Mouse (Mus musculus): ENCODE measurements at regions not wholly inside any gene's neighbourhood (a gene's known extent, or its start where the extent isn't known, plus 50 kb on each side); places are given as distances from the start of the nearest gene placed in this dataset.

DNA sequence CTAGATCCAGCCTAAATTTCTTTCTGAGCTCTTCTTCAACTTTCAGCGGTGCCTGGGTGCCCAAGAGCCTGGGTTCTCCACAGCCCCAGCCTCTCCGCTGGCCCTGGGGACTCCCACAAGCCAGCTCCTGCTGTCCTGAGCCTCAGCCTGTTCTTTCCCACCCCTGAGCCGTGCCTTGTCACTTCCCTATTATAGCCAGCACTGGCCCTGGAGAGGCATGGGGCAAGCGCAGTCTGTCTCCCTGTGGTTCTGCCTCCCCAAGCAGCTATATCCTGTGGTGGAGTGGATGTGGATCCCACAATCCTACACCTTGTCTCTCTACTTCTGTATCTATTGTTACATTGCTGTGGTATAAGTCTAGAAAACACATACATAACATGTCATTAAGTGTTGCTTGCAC is 128.6 kb upstream of the Hgf start:
- Histone ChIP-seq H3K4me2 (ENCODE audit: low read depth, low read length) (no peak overlapping the region), H3K9me3 (ENCODE audit: control insufficient read depth, low read length) (no peaks in the 10 kb centered on the region), H3K9ac (ENCODE audit: low read length) (no peak overlapping the region), H3K27ac (ENCODE audit: low read length) (no peak overlapping the region), H3K27me3 (ENCODE audit: control insufficient read depth, insufficient read depth, low read depth, low read length) (no peaks in the 10 kb centered on the region), H3K4me3 (ENCODE audit: low read length) (no peak overlapping the region), H3K36me3 (ENCODE audit: control insufficient read depth, insufficient read depth, low read length) (no peaks in the 10 kb centered on the region), H3K4me1 (replicated peaks; ENCODE audit: control insufficient read depth, insufficient read depth, low read length) (no peaks in the 10 kb centered on the region)
- 75% methylated on average over 4 of the region's 4 CpGs for WGBS
- ATAC-seq (ENCODE audit: low read depth) = no peak

DNA sequence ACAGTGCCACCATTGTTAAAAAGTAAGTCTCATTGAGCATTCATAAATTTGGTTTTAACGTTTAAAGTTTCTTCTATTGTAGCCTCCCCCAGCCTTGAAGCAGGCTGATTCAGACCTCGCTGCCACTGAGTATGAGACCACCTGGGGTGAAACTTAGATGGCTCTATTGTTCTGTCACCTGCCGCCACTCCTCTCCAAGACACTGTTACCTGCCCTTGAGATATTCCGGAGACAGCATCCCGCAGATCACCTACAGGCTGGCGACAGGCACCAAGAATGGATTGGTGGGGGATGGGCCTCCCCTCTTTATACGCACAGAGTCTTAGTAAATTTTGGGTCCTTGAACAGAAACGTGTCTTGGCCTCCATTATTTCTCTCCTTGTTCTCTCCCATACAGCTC is 128.0 kb upstream of the Hgf start:
- Histone ChIP-seq H3K36me3 (ENCODE audit: control insufficient read depth, insufficient read depth, low read length) (no peaks in the 10 kb centered on the region), H3K27ac (ENCODE audit: low read length) (no peak overlapping the region), H3K27me3 (ENCODE audit: control insufficient read depth, insufficient read depth, low read depth, low read length) (no peaks in the 10 kb centered on the region), H3K9me3 (ENCODE audit: control insufficient read depth, low read length) (no peaks in the 10 kb centered on the region), H3K4me3 (ENCODE audit: low read length) (no peak overlapping the region), H3K9ac (ENCODE audit: low read length) (no peak overlapping the region), H3K4me1 (replicated peaks; ENCODE audit: control insufficient read depth, insufficient read depth, low read length) (no peaks in the 10 kb centered on the region), H3K4me2 (ENCODE audit: low read depth, low read length) (no peak overlapping the region)
- ATAC-seq (ENCODE audit: low read depth) = no peak
- 57% methylated on average over 8 of the region's 8 CpGs for WGBS

DNA sequence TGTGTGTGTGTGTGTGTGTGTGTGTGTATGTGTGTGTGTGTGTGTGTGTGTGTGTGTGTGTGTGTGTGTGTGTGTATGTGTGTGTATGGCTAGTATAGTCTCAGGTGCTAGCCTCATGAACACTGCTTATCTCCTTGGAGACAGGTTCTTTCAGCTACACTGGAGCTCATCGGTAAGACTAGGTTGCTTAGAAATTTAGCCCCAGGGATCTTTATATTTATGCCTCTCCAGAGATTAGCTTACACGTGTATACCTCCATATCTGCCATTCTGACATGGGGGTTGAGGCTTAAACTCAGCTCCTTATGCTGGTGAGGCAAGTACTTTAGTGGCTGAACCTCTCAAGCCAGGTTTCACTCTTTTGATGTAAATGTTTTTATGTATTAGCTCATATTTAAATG is 127.0 kb upstream of the Hgf start:
- no peak for ATAC-seq (ENCODE audit: low read depth)
- H3K4me3 ChIP-seq (ENCODE audit: low read length) = no peak overlapping the region
- no peak overlapping the region for H3K27ac ChIP-seq (ENCODE audit: low read length)
- H3K9ac ChIP-seq (ENCODE audit: low read length) = no peak overlapping the region
- H3K4me1 ChIP-seq (replicated peaks; ENCODE audit: control insufficient read depth, insufficient read depth, low read length) = no peaks in the 10 kb centered on the region
- WGBS = 71% methylated on average over 2 of the region's 2 CpGs
- no peak overlapping the region for H3K4me2 ChIP-seq (ENCODE audit: low read depth, low read length)
- H3K36me3 ChIP-seq (ENCODE audit: control insufficient read depth, insufficient read depth, low read length) = no peaks in the 10 kb centered on the region
- H3K27me3 ChIP-seq (ENCODE audit: control insufficient read depth, insufficient read depth, low read depth, low read length) = no peaks in the 10 kb centered on the region
- H3K9me3 ChIP-seq (ENCODE audit: control insufficient read depth, low read length) = no peaks in the 10 kb centered on the region

GRCm38 (mm10) chr5:16434586-16434985 is 118.7 kb upstream of the Hgf start:
- no peak overlapping the region for H3K4me3 ChIP-seq (ENCODE audit: low read length)
- H3K27ac ChIP-seq (ENCODE audit: low read length) = no peak overlapping the region
- no peaks in the 10 kb centered on the region for H3K9me3 ChIP-seq (ENCODE audit: control insufficient read depth, low read length)
- WGBS = 88% methylated on average over 3 of the region's 3 CpGs
- no peaks in the 10 kb centered on the region for H3K27me3 ChIP-seq (ENCODE audit: control insufficient read depth, insufficient read depth, low read depth, low read length)
- H3K4me2 ChIP-seq (ENCODE audit: low read depth, low read length) = no peak overlapping the region
- H3K4me1 ChIP-seq (replicated peaks; ENCODE audit: control insufficient read depth, insufficient read depth, low read length) = no peaks in the 10 kb centered on the region
- H3K36me3 ChIP-seq (ENCODE audit: control insufficient read depth, insufficient read depth, low read length) = no peaks in the 10 kb centered on the region
- no peak overlapping the region for H3K9ac ChIP-seq (ENCODE audit: low read length)
- ATAC-seq (ENCODE audit: low read depth) = no peak

DNA sequence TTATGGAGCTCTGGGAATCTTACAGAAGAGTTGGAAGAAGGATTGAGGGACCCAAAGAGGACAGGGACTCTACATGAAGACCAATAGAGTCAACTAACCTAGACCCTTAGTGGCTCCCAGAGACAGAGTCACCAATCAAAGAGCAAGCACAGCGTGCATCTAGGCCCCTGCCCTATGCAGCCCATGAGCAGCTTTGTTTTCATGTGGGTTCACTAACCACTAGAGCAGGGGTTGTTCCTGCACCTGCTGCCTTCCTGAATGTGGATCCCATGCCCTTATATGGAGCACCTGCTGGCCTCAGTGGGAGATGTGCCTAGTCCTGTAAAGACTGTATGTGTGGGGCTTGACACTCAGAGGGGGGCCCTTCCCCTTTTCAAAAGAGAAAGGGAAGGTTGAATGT is 108.2 kb upstream of the Hgf start:
- WGBS = 56% methylated on average over 1 of the region's 1 CpGs

GRCm38 (mm10) chr5:16446977-16447376 is 106.3 kb upstream of the Hgf start:
- H3K4me3 ChIP-seq (ENCODE audit: low read length) = no peak overlapping the region
- no peaks in the 10 kb centered on the region for H3K27me3 ChIP-seq (ENCODE audit: control insufficient read depth, insufficient read depth, low read depth, low read length)
- H3K4me1 ChIP-seq (replicated peaks; ENCODE audit: control insufficient read depth, insufficient read depth, low read length) = no peaks in the 10 kb centered on the region
- ATAC-seq (ENCODE audit: low read depth) = no peak
- no peak overlapping the region for H3K4me2 ChIP-seq (ENCODE audit: low read depth, low read length)
- no peak overlapping the region for H3K9ac ChIP-seq (ENCODE audit: low read length)
- H3K27ac ChIP-seq (ENCODE audit: low read length) = no peak overlapping the region
- no peaks in the 10 kb centered on the region for H3K36me3 ChIP-seq (ENCODE audit: control insufficient read depth, insufficient read depth, low read length)
- WGBS = 30% methylated on average over 1 of the region's 1 CpGs
- H3K9me3 ChIP-seq (ENCODE audit: control insufficient read depth, low read length) = no peaks in the 10 kb centered on the region

More for the DNA sequence above, 108.2 kb upstream of the Hgf start:
- H3K27me3 ChIP-seq (ENCODE audit: control insufficient read depth, insufficient read depth, low read depth, low read length) = no peaks in the 10 kb centered on the region
- H3K27ac ChIP-seq (ENCODE audit: low read length) = no peak overlapping the region
- no peak for ATAC-seq (ENCODE audit: low read depth)
- no peak overlapping the region for H3K4me2 ChIP-seq (ENCODE audit: low read depth, low read length)
- no peak overlapping the region for H3K4me3 ChIP-seq (ENCODE audit: low read length)
- H3K36me3 ChIP-seq (ENCODE audit: control insufficient read depth, insufficient read depth, low read length) = no peaks in the 10 kb centered on the region
- no peak overlapping the region for H3K9ac ChIP-seq (ENCODE audit: low read length)
- no peaks in the 10 kb centered on the region for H3K9me3 ChIP-seq (ENCODE audit: control insufficient read depth, low read length)
- no peaks in the 10 kb centered on the region for H3K4me1 ChIP-seq (replicated peaks; ENCODE audit: control insufficient read depth, insufficient read depth, low read length)

GRCm38 (mm10) chr5:16461795-16462194 is 91.5 kb upstream of the Hgf start:
- H3K9me3 ChIP-seq (ENCODE audit: control insufficient read depth, low read length) = no peaks in the 10 kb centered on the region
- H3K4me3 ChIP-seq (ENCODE audit: low read length) = no peak overlapping the region
- no peak overlapping the region for H3K27ac ChIP-seq (ENCODE audit: low read length)
- H3K9ac ChIP-seq (ENCODE audit: low read length) = no peak overlapping the region
- no peaks in the 10 kb centered on the region for H3K36me3 ChIP-seq (ENCODE audit: control insufficient read depth, insufficient read depth, low read length)
- no peak for ATAC-seq (ENCODE audit: low read depth)
- 74% methylated on average over 2 of the region's 2 CpGs for WGBS
- no peaks in the 10 kb centered on the region for H3K27me3 ChIP-seq (ENCODE audit: control insufficient read depth, insufficient read depth, low read depth, low read length)
- no peak overlapping the region for H3K4me2 ChIP-seq (ENCODE audit: low read depth, low read length)
- H3K4me1 ChIP-seq (replicated peaks; ENCODE audit: control insufficient read depth, insufficient read depth, low read length) = no peaks in the 10 kb centered on the region

DNA sequence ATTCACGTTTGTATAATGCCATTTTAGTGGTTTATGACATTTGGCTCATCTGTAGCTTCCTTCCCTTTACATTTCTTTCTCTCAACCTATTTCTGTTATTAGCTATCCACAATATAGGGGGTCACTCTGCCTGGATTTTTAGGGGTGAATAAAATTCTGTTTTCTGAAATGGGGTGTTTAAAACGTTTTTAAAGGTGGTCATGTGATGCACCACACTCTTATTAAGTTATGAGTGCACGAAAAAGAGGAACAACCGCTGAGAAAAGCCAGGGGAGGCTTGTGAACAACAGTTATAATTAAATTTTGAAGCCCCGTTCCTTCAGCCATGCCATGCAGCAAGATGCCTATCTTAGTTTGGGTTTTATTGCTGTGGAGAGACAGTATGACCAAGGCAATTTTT is 87.0 kb upstream of the Hgf start:
- H3K4me1 ChIP-seq (replicated peaks; ENCODE audit: control insufficient read depth, insufficient read depth, low read length) = peaks cover 2% of the 10 kb centered on the region; the same call in 1 of the 2 replicates
- 70% methylated on average over 5 of the region's 5 CpGs for WGBS
- H3K27me3 ChIP-seq (ENCODE audit: control insufficient read depth, insufficient read depth, low read depth, low read length) = no peaks in the 10 kb centered on the region
- no peaks in the 10 kb centered on the region for H3K36me3 ChIP-seq (ENCODE audit: control insufficient read depth, insufficient read depth, low read length)
- H3K4me3 ChIP-seq (ENCODE audit: low read length) = no peak overlapping the region
- H3K4me2 ChIP-seq (ENCODE audit: low read depth, low read length) = no peak overlapping the region
- no peak for ATAC-seq (ENCODE audit: low read depth)
- no peaks in the 10 kb centered on the region for H3K9me3 ChIP-seq (ENCODE audit: control insufficient read depth, low read length)
- no peak overlapping the region for H3K9ac ChIP-seq (ENCODE audit: low read length)
- H3K27ac ChIP-seq (ENCODE audit: low read length) = no peak overlapping the region

- H3K27ac ChIP-seq (ENCODE audit: low read length) = no peak overlapping the region
- 67% methylated on average over 2 of the region's 2 CpGs for WGBS
Observed at GRCm38 (mm10) chr5:16468560-16468959, 84.7 kb upstream of the Hgf start.

DNA sequence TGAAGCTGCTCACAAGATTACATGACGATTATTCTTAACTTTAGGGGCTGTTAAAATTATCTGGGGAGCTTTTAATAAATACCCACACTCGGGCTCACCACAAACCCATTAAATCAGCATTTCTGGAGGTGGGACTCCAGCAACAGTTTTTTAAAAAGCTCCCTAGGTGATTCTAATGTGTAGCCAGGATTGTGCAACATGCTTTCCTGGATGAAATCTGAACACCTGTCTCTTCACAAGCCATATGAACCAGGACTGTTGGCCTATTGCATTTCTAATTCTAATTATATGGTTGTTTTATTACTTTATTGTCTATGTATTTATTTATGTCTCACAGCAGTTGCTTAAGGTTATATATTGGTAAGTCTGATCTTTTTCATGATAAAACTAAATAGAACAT is 84.1 kb upstream of the Hgf start:
- Histone ChIP-seq H3K4me2 (ENCODE audit: low read depth, low read length) (no peak overlapping the region), H3K4me3 (ENCODE audit: low read length) (no peak overlapping the region), H3K27ac (ENCODE audit: low read length) (no peak overlapping the region), H3K9me3 (ENCODE audit: control insufficient read depth, low read length) (no peaks in the 10 kb centered on the region), H3K9ac (ENCODE audit: low read length) (no peak overlapping the region), H3K36me3 (ENCODE audit: control insufficient read depth, insufficient read depth, low read length) (no peaks in the 10 kb centered on the region), H3K27me3 (ENCODE audit: control insufficient read depth, insufficient read depth, low read depth, low read length) (no peaks in the 10 kb centered on the region), H3K4me1 (replicated peaks; ENCODE audit: control insufficient read depth, insufficient read depth, low read length) (peaks cover 2% of the 10 kb centered on the region; the same call in 1 of the 2 replicates)
- ATAC-seq (ENCODE audit: low read depth) = no peak
- 71% methylated on average over 2 of the region's 2 CpGs for WGBS

More at GRCm38 (mm10) chr5:16468560-16468959, 84.7 kb upstream of the Hgf start:
- no peak overlapping the region for H3K9ac ChIP-seq (ENCODE audit: low read length)
- H3K4me1 ChIP-seq (replicated peaks; ENCODE audit: control insufficient read depth, insufficient read depth, low read length) = peaks cover 2% of the 10 kb centered on the region; the same call in 1 of the 2 replicates
- H3K4me3 ChIP-seq (ENCODE audit: low read length) = no peak overlapping the region
- H3K9me3 ChIP-seq (ENCODE audit: control insufficient read depth, low read length) = no peaks in the 10 kb centered on the region
- H3K36me3 ChIP-seq (ENCODE audit: control insufficient read depth, insufficient read depth, low read length) = no peaks in the 10 kb centered on the region
- ATAC-seq (ENCODE audit: low read depth) = no peak
- H3K27me3 ChIP-seq (ENCODE audit: control insufficient read depth, insufficient read depth, low read depth, low read length) = no peaks in the 10 kb centered on the region
- no peak overlapping the region for H3K4me2 ChIP-seq (ENCODE audit: low read depth, low read length)
